Mouse (Mus musculus) cerebellum, postnatal 4 days (tissue): Measurements from ENCODE around the gene Pptc7.
A peak's percentile ranks its signal among the peaks of the same experiment; 100 is the strongest.
"Not testable (repeated sequence)": the region's sequence is repeated elsewhere in the genome, so short reads cannot be mapped to it uniquely, and the experiment has no call there.

Experiments used
- DNase-seq, 2 experiments: peaks; one replicate each; pipeline ENCODE4 v3.0.0; 2022; ENCODE audit warnings: low spot score in 2 of 2, mixed read lengths in 1 of 2

Pptc7 gene

DNA sequence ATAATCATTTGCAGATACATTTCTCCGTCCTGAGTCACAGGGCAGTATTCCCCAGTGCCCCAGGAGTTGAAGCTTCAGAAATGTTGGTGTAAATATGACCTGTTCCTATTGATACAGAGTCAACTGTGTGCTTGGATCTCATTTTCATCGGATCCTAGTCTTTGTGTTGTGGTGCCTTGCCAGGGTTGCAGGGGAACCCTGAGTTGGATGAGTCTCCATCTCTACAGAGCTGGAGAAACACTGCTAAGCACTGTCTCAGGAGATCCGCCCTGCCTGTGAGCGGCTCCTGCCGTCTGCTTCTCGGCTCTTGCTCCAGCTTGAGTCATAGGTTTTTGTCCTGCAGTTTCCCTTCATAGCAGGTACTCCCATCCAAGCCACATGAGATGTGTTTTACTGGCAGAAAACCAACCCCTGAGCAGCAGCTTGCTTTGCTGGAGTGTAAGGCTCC, 15.9 kb downstream of the Pptc7 start:
- DNase-seq, result no peak

DNA sequence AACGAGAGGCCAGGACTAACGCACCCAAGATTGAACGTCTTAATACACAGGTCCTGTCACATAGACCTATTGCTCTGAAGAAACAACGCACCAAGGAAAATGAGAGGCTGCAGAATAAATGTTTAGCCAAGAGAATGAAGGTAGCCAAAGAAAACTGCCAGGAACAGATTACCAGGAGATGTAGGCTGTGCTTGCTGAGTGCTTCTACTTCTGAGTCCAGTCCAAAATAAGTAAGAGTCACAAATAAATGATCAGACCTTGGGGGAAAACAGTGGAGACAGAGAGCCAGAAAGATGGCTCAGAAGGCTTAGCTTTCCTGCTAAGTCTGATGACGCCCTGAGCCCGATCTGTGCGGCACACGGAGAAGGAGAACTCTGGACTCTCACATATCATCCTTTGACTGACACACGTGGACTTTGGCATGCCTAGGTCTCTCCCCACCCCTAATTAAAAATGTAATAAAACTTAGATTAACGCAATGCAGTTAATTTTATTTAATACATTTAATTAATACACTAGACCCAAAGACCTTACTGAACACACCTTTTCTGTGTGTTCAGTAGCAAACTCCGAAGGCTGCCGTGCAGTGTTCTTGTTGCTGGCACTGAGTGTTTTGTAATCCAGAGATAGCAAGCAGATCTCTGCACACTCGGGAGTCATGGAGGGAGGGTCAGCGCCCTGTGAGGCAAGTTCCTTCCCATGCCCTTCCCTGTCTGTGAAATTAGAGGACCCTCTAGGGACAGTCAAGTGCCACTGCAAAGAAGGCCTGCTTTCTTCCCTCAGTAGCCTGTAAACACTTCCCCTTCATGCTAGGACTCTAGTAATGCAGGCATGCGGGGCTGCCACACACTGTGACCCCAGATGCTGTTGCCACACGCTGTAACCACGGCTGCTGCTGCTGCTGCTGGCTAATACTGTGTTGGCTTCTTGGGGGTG, 18.9 kb downstream of the Pptc7 start:
- DNase-seq, result no peak

DNA sequence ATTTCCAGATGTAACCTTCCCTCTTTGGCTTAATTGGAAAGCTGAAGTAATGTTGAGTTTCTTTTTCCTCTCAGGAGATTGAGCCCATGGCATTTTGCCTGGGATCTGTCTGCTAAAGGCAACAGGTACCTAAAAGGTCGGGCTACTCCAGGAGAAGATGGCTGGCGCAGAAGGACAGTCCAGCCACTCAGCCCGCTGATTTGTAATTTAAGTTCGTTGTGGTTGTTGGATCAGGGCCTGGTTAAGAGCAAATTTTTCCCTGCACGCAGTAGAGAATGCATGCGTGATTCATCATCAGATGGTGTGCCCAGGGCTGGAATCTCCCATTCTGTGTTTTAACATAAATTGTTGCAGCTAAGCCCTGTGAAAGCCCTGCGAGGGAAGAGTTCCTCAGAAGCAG, 19.8 kb downstream of the Pptc7 start:
- no peak for DNase-seq

DNA sequence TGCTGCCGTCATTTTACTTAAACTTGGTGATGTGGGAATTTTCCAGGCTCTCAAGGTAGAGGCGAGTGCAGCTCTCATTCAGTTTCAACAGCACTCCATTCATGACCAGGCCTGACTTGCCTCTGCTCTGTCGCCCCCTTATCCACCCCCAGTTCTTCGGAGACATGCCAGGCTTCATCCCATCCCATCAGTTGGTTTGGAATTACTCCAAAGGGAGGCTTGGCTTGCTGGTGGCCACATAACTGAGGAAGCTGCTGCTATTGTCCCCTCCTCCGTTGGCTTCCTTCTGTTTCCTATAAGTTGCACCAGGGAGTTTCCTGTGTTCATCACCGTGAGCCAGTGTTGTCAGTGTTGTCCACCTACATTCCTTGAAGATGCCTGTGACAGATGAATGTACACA, 20.4 kb downstream of the Pptc7 start:
- DNase-seq, result no peak

DNA sequence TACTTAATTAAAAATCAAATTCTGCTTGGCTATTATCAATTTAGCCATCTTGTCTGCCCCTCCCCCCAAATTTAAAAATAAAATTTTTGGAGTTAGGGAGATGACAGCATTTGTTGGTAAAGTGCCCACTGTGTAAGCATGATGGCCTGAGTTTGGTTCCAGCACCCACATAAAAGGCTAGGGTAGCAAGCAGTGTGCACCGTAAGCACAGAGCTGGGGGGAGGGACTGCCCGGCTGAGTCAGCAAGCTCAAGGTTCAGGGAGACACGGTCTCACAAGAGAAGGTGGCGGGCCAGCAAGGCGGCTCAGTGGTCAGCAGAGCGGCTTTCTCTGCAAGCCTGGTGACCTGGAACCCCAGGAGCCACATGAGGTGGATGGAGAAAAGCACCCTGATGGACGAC, 21.3 kb downstream of the Pptc7 start:
- DNase-seq, result no peak

DNA sequence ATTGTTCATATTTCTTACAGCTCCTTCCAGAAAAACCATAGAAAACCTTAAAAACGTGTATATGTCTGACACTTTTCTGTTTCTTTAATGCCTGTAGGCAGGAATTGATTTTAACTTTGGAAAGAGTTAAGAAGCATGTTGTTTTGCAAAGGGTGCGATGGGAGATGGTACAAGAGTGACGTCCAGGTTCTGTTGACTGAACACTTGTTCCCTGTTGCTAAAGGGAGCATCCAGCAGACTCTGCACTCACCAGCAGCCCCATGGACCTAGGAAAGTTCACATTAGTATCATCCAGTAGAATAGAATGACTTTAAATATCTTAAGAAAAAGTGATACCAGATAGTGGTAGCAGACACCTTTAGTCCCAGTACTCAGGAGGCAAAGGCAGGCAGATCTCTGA, 22.4 kb downstream of the Pptc7 start:
- no peak for DNase-seq

DNA sequence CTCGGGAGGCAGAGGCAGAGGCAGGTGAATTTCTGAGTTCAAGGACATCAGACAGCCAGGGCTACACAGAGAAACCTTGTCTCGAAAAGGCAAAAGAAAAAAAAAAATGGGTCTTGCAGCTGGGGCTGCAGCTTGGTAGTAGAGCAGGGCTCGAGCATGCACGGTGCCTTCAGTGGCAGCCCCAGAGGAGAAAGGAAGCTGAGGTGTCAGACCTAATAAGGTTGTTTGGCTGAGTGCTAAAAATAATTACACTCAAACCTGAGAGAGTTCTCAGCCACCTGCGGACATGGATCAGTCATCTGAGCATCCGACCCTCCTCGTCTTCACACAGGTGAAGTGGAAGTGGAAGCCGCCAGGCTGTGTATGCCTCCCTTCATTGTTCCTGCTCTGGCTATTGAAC, 26.5 kb downstream of the Pptc7 start:
- DNase-seq, result no peak

DNA sequence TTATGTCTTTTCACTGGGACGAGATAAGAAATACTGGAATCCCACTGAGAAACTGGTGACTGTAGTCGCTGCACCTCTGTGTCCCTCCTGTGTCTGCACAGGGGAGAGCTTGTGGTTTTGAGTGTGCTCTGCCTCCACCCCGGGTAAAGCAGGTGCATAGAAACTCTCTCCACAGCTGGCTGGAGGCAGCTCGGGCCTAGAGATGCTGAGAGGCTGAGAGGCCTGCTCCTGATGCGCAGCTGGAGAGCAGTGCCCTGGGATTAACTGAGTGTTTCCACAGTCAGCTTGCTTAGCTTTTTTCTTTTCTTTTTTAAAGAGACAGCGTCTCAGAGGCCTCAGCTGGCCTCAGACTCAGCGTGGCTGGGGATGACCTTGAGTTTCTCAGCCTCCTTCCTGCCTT, 27.5 kb downstream of the Pptc7 start:
- no peak for DNase-seq

DNA sequence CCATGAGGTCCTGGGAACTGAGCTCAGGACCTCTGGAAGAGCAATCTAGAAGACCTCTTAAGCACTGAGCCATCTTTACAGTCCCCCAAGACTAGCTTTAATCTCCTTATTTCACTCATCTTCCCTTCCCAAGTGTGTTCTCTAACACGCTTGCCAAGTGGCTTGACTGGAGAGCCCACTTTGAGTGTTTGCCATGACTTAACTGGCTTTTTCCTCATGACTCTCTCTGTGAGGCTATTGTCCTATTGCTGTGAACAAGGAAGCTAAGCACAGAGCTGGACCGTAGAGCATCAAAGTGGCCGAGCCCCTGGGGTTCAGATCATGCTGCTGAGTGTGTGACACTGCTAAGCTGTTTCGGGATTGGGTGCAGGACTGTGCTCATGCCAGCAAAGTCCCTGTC, 28.2 kb downstream of the Pptc7 start:
- DNase-seq, result no peak

DNA sequence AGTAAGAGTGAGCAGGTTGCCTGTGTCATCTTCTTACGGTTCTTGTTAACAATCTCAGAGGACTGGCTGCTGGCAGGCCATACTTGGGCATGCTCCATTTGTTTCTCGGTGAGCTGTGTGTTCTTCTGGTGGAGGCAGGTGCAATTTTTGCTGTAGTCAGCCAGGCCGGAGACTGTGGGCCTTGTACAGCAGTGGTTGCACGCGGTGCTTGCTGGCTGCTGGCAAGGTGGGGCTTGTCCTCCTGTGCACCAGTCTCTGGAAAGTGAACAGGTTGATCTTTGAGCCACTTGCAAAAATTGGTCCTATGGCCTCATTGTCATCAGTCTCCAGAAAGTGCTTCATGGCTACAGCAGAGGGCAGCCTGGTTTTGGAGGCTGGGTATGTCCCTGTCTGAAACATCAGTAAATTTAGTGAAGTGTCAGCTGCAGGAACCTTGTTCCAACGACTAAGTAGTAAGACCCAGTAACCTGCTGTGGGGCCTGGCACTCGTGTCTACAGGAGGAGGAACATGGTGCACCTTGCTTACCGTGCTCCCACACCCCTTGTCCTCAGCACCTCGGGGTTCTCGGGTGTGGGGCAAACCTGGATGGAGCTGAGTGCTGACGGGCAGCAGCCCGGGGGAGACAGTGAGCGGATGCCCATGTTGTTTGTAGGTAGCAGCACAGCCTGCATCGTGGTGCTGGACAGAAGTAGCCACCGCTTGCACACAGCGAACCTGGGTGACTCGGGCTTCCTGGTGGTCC, 28.9 kb downstream of the Pptc7 start:
- no peak for DNase-seq

DNA sequence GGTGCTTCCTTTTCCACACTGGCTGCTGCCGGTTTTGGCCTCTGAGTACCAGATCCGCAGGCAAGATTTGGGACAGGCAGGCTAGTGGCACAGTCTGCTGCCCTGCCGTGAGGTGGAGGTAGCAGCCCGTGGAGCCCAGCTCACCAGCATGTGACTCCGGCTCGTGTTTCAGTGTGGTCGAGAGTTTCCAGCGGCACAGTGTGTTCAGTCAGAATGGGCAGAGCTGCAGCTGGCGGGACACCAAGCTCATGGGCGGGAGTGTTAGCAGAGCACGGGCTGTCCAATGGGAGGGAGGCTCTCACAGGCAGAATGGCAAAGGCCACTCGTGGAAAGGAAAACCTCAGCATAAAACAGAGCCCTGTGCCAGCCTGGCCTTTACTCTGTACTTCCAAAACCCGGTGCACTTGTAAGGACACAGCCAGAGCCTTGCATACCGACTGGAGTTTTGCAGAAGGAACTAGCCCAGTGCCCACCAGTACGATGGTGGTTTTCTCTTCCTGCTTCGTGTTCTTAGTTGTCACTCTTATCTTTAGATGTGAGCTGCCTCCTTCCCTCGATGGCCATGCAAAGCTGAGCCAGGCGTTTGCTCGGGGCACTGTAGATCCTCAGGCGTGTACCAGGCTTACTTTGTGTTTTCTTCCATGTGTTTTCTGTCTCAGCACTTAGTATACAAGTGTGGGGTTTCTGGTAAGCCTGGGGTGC, 31.0 kb downstream of the Pptc7 start:
- peak; percentile 36 to 61 for DNase-seq

DNA sequence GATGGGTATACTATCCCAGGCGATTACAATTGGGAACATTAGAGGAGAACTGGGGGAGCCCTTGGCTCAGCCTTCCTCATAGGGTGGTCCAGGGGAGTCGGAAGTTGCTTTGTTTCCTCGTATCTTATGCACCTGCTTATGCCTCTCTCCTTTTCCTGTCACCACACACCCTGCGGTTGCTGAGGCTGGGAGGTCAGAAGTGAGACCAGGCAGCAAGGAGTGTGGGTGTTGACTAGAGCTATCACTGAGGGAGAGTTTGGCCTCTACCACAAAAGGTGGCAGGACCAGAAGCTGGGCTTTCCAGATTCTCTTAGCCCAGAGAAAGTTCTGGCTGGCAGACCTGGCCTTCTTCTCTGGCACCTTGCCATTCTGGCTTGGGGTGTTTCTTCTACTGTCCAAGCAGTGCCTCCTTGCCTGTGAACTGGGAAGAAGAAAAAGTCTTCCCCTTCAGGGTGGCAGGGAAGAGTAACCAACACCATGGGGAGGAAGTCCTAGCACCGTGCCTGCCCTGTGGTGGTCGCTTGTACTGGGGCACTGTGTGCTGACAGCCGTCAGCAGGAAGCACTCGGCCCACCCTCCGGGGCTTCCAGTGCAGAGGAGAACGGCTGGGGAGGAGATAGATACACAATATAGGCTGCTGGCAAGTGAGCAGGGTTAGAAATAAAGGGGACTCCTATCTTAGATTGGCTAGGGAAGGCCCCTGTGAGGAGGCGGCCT, 33.3 kb downstream of the Pptc7 start:
- no peak for DNase-seq

DNA sequence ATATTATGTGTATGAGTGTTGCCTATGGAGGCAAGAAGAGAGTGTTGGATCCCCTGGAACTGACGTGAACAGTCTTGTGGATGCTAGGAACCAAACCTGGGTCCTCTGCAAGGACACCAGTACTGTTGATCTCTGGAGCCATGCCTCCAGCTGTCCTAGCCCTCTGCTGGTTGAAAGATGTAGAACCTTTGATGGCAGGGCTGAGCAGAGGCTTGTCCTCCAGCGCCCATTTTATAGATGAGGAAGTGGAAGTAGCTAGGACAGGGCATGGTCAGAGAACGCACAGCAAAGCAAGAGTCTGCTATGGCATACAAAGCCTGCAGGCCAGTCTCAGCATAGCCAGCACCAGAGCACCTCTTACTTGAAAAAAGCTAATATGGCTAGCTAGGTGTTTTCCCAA, 33.9 kb downstream of the Pptc7 start:
- DNase-seq, result no peak

DNA sequence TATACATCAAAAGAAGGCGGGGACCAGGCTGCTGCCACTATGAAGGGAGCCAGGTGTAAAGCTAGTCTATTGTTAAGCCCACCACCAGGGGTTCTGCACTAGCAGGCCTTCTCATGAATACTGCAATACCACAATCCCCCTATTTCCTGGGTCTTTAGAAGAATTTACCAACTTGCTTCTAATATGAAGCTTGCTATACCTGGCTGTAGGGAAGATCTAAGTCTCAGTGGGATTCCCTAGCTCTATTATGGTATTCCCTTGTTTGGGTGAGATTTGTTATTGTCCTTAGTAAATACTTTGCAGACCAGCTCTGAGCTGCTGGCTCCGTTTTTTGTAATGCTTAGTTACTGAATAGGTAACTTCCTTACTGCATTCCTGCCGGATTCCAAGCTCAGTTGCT, 34.8 kb downstream of the Pptc7 start:
- not testable (repeated sequence) for DNase-seq

DNA sequence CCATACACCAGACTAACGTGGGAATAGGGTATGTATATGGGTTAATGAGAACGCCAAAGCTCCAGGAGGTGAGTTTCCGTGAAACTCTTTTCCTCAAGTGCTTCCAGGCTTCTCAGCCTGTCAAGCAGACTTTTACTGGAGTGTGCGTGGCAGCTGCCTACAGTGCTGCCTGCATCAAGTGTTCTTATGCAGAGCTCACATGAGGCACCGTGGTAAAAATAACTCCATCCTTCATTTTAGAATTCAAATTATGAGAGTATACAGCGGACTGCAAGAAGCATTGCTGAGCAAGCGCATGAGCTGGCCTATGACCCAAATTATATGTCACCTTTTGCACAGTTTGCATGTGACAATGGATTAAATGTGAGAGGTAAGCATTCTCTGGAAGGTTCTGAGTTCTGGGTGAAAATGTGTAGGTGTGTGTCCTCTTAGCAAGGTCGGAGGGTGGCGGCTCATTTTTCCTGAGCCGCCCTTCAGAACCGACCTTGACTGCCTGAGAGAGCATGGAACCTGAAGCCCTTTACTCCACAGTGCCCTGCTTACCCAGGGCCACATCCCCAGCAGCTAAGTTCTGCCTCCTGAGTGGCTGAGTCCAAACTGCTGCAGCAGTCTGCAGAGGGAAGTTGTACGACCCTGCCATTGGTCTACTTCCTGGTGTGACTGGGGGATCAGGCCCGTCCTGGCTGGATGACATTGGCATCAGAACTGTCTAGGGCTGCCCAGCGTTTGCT, 35.5 kb downstream of the Pptc7 start:
- no peak for DNase-seq

DNA sequence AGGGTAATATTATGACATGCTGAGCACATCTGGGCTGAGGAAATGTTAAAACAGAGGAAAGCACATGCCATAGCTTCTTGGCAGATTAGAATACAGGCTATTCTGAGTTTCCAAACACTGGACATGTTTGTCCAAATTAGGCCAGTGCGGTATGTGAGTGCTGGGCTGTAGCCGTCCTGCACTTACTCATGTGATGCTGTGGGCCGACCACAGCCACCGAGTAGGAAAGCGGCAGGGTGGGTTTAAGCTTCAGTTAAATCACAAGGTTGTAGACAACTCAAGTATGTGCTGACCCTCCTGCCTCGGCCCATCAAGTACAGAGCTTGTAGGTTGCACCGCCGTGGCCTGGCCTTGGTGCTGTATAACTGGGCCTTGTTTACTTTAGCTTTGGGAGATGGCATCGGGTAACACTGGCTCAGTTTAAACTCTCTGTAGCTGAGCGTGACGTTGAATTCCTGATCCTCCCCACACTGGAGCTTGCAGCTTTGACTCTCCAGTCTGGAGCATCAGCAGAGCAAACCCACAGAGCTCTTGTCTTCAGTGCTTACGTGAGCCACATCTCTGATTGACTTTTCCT, 36.1 kb downstream of the Pptc7 start:
- DNase-seq, result no peak

DNA sequence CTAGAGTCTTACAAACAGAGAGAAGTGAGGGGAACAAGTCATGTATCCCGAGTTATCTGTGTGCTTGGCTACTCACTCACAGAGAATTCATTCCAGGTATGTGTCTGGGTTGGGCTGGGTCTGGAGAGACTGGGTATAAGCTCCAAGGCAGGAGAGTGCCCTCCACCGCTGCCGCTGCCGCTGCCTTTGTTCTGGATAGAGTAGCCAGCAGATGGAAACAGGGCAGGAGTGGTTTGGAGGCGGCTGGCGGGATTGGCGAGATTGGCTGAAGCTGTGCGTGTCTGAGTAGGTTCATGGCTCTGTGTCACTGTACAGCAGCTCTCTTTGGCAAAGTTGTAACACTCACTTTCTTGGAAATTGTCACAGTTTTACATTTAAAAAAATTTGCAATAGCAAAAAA, 39.4 kb downstream of the Pptc7 start:
- no peak for DNase-seq

DNA sequence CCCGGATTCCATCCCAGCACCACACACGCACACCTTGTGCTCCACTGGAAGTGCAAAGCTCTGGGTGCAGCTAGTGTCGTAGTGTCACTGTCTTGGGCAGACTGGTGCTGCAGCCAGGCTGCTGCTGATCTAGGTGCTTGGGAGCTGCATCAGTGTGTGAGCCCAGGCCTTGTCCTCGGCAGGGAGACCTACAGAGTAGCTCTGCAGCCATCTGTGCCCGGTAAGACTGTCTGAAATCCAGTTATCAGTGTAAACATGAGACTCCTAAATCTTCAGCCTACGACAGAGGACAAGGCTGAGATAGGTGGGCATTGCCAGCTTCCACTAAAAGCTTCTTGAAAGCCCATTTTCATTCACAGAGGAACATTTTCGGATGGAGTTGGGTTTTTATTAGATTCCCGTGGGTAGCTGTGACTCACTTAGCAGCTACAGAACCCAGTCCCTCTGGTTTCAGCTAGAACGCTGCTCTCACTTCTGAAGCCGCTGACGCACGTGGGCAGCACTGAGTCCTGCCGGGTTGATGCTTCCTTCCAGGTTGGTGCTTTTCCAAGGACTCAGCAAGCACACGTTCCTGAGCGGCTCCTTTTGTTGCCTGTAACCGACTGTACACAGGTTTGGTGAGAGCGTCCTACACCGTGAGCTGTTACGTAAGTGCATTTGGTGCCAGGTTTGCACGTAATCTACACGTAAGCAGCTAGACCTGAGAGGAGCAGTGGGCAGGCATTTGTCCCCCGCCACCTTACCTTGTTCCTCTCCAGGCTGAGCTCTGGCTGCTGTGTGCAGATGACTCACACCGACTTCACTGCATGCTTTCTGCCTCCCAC, 40.7 kb downstream of the Pptc7 start:
- no peak for DNase-seq

DNA sequence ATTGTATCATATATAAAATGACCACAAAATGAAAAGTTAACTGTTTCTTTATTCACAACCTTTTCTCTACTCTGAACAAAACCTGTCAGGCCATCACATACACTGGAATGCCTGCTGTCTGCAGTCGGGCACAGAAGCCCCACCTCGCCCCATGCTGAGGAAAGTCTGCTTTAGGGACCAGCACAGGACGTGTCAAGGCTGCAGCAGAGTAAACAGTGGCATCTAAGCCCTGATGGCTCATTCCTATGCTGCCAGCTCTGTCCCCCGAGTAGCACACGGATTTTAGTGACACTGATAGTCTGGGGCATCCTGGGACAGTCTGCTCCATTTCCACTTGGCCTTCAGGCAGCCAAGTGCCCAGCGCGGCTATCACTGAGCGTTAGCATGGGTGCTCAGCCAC, 41.3 kb downstream of the Pptc7 start:
- DNase-seq, result no peak

DNA sequence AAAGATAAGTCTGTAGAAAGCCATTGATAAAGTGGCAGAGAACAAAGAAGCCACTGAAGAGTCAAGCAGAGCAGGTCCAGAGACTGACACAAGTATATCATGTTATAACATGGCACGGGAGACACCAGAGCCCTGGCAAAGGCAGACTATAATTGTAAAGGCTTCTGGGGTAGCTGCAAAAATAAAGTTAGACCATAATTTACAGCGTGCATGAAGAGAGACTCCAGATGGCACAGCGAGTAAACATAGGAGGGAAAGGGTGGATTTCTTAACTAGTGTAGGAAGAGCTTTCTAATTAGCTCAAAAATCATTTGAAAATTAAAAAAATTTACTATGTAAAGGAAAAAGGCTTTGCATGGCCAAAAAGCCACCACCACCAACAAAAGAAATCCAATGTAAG, 43.1 kb downstream of the Pptc7 start:
- no peak for DNase-seq
